Mouse (Mus musculus): ENCODE results near the gene Slc13a5. TPM values are rescaled to one million over a fixed set of nuclear protein-coding genes. Genes with fewer than 3 reads are reported as not detected.

The Slc13a5 gene
- 0.44 and 0.63 TPM in 2 replicates for polyA plus RNA-seq (2016; fragmentation: Nextera tagmentation; extraction: Ambion mirVana)

DNA sequence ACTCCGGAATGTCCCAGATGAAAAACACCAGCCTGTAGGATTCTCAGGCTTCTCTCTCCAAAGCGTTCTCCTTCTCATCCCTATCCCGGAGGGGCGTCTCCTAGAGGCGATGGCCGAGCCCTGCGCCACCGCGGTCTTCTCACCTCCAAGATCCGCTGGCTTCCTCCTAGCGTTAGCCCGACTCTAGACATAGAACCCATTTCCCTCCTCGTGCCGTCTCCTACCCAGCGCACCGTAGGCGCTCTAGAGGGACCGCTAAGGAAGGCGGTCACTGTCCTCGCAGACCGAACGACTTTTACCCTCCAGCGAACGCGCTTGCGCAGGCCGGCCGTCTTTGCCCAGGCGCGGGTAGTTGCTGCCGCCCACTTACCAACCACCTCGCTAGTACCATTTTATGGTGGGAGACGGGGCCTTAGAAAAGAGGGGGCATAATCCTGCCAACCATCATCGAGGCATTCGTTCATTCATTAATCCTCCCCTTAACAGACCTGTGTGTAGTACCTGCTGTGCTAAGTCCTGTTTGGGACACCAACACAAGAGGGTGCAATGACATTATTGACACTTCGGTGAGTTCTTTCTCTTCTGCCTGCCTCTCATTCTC lies at the start of gene Slc13a5:
Gene Slc13a5, minus strand, starts transcription at position 263 of the 601 bp plus-strand sequence.
- 2% methylated on average over 36 of the region's 36 CpGs for WGBS
- peaks cover 26% of the 10 kb centered on the region for H3K4me1 ChIP-seq (replicated peaks)
- H3K4me3 ChIP-seq, result peak within 1 kb of the TSS; percentile 55
- H3K9me3 ChIP-seq, result no peaks in the 10 kb centered on the region
- DNase-seq (ENCODE audit: low spot score), result peak; percentile 57
- H3K36me3 ChIP-seq, result no peaks in the 10 kb centered on the region
- peaks cover 59% of the 10 kb centered on the region for H3K27me3 ChIP-seq (ENCODE audit: insufficient read depth, poor library complexity, severe bottlenecking)
- H3K27ac ChIP-seq, result peak within 1 kb of the TSS; percentile 30; the same call in 1 of the 2 replicates

DNA sequence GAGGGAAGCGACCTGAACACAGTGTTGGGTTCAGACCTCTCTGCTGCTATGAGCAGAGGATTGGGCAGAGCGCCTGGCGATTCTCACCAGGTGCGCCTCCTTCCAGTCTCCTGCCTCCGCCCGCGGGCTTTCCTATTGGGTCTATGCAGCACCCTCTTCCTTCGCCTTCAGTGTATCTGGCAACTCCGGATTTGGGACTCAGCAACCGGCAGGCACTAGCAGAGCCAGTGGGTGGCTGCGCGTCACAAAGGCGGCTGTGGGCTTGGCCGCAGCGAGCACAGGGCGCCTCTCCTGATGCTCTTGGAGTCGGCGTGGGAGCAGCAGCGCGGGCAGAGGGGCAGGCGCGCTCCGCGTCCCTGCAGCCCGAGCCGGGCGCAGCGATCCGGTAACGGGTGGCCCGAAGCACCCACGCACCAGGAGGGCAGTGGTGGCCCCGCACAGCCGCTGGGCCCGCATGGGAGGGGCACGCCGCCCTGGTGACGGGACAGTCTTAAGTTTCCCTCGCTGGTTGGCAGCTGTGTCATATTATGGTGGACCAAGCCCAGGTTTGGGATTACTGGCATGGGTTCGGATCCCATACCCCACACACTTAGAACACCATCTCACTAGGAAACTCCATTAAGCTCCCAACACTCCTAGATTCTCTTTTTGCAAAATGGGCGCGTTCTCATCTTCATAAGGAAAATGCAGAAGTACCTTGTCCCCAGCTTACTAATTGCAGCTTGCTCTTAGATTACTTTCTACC lies 47.3 kb upstream of the Slc13a5 start, which contains the start of gene Fbxo39:
Gene Fbxo39, plus strand, starts transcription at position 294 of the 745 bp plus-strand sequence.
- Histone ChIP-seq H3K9me3 (no peaks in the 10 kb centered on the region), H3K27ac (peak within 1 kb of the TSS; percentile 63; the same call in 1 of the 2 replicates), H3K4me3 (peak within 1 kb of the TSS; percentile 47), H3K27me3 (ENCODE audit: insufficient read depth, poor library complexity, severe bottlenecking) (peaks cover 35% of the 10 kb centered on the region), H3K4me1 (replicated peaks) (peaks cover 8% of the 10 kb centered on the region), H3K36me3 (no peaks in the 10 kb centered on the region)
- WGBS, result 11% methylated on average over 42 of the region's 42 CpGs
- peak; percentile 7 for DNase-seq (ENCODE audit: low spot score)

- no peak for DNase-seq (ENCODE audit: low spot score)
- WGBS, result 85% methylated on average over 10 of the region's 10 CpGs
- H3K4me1 ChIP-seq (replicated peaks), result peaks cover 8% of the 10 kb centered on the region
- H3K9me3 ChIP-seq, result no peaks in the 10 kb centered on the region
- no peaks in the 10 kb centered on the region for H3K36me3 ChIP-seq
- H3K27me3 ChIP-seq (ENCODE audit: insufficient read depth, poor library complexity, severe bottlenecking), result peaks cover 35% of the 10 kb centered on the region
- no peak overlapping the region for H3K27ac ChIP-seq
- H3K4me3 ChIP-seq, result no peak overlapping the region
These were observed 44.5 kb upstream of the Slc13a5 start for GRCm38 (mm10) chr11:72311355-72312001.

DNA sequence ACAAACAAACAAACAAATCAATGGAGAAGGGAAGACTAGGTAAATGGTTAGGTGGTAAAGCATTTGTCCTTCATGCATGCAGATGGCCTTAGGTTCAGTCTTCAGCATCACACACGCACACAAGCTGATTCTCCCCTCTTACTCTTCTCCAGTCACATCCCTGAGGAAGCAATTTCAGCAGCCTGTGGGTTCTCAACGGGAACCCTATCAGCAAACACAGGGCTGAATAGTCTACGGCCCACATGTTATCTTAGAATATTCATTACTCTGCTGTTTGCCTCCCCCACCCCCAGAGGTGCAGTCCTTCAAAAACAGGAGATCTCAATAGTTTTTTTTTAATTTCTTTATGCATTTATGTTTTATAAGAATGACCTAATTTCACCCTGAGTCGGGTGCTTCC lies 43.5 kb upstream of the Slc13a5 start:
- 83% methylated on average over 4 of the region's 4 CpGs for WGBS

GRCm38 (mm10) chr11:72308982-72309381 lies 42.0 kb upstream of the Slc13a5 start:
- Histone ChIP-seq H3K27ac (no peak overlapping the region), H3K27me3 (ENCODE audit: insufficient read depth, poor library complexity, severe bottlenecking) (peaks cover 17% of the 10 kb centered on the region), H3K9me3 (no peaks in the 10 kb centered on the region), H3K4me1 (replicated peaks) (peaks cover 1% of the 10 kb centered on the region; the same call in 1 of the 2 replicates), H3K4me3 (no peak overlapping the region), H3K36me3 (no peaks in the 10 kb centered on the region)
- no peak for DNase-seq (ENCODE audit: low spot score)
- WGBS, result 78% methylated on average over 2 of the region's 2 CpGs

More for the DNA sequence above, 43.5 kb upstream of the Slc13a5 start:
- no peak for DNase-seq (ENCODE audit: low spot score)
- Histone ChIP-seq H3K36me3 (no peaks in the 10 kb centered on the region), H3K9me3 (no peaks in the 10 kb centered on the region), H3K27ac (no peak overlapping the region), H3K4me1 (replicated peaks) (peaks cover 8% of the 10 kb centered on the region), H3K4me3 (no peak overlapping the region), H3K27me3 (ENCODE audit: insufficient read depth, poor library complexity, severe bottlenecking) (peaks cover 32% of the 10 kb centered on the region)

DNA sequence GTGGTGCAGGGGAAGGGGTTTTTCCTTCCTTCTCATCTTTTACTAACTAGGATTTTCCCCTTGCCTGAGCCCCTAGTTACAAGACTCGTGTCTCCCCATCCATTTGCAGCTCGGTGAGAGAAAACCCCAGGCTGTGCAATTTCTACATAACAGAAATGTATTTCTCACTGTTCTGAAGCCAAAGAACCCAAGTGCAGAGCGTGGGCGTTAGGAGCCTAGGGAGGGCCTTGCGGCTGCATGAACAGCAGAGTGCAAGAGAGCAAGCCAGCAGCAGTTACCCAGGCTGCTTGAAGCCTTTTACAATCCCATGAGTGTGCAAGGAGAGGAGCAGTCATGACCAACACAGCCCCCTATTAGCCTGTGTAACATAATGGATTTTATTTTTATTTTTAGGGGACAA lies 40.4 kb upstream of the Slc13a5 start:
- no peak overlapping the region for H3K27ac ChIP-seq
- no peak overlapping the region for H3K4me3 ChIP-seq
- H3K36me3 ChIP-seq, result no peaks in the 10 kb centered on the region
- no peak for DNase-seq (ENCODE audit: low spot score)
- H3K27me3 ChIP-seq (ENCODE audit: insufficient read depth, poor library complexity, severe bottlenecking), result peaks cover 2% of the 10 kb centered on the region
- WGBS, result 88% methylated on average over 5 of the region's 5 CpGs
- H3K9me3 ChIP-seq, result no peaks in the 10 kb centered on the region
- H3K4me1 ChIP-seq (replicated peaks), result no peaks in the 10 kb centered on the region

- H3K4me3 ChIP-seq, result no peak overlapping the region
- peaks cover 11% of the 10 kb centered on the region for H3K4me1 ChIP-seq (replicated peaks)
- 0 out of 2 replicates have a peak overlapping the region, but pooled peaks have one; percentile 13 for H3K27ac ChIP-seq
- no peaks in the 10 kb centered on the region for H3K9me3 ChIP-seq
- H3K36me3 ChIP-seq, result no peaks in the 10 kb centered on the region
- DNase-seq (ENCODE audit: low spot score), result no peak
- 85% methylated on average over 7 of the region's 7 CpGs for WGBS
- H3K27me3 ChIP-seq (ENCODE audit: insufficient read depth, poor library complexity, severe bottlenecking), result no peaks in the 10 kb centered on the region
These were observed 35.2 kb upstream of the Slc13a5 start for GRCm38 (mm10) chr11:72302230-72302629.

DNA sequence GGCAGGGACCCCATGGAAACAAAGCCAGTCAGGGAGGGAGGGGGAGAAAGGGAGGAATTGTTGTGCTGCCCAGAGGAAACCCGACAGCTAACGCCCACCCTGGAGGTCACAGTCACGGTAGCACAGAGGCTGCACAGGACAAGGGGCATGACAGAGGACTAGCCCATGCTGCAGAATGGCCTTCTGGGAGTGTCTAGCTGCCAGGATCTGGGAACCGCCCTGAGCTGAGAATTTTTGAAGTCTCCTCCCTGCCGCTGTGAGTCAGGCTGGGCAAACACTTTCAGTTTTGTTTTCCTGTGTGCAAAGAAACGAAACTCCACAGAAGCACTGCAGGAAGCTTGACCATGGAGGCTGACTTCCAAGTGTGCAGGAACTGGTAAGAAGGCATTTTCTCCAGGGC lies 34.3 kb upstream of the Slc13a5 start, which contains the start of gene Xaf1:
Gene Xaf1, plus strand, starts transcription at position 296 of the 400 bp plus-strand sequence.
- Histone ChIP-seq H3K9me3 (no peaks in the 10 kb centered on the region), H3K36me3 (no peaks in the 10 kb centered on the region), H3K27ac (peak within 1 kb of the TSS; percentile 51), H3K27me3 (ENCODE audit: insufficient read depth, poor library complexity, severe bottlenecking) (no peaks in the 10 kb centered on the region), H3K4me3 (no peak within 1 kb of the TSS), H3K4me1 (replicated peaks) (peaks cover 11% of the 10 kb centered on the region)
- WGBS, result 27% methylated on average over 6 of the region's 6 CpGs
- DNase-seq (ENCODE audit: low spot score), result peak; percentile 15

GRCm38 (mm10) chr11:72293116-72293515 lies 26.1 kb upstream of the Slc13a5 start:
- Histone ChIP-seq H3K27ac (no peak overlapping the region), H3K36me3 (no peaks in the 10 kb centered on the region), H3K9me3 (no peaks in the 10 kb centered on the region), H3K27me3 (ENCODE audit: insufficient read depth, poor library complexity, severe bottlenecking) (no peaks in the 10 kb centered on the region), H3K4me1 (replicated peaks) (no peaks in the 10 kb centered on the region), H3K4me3 (no peak overlapping the region)
- 89% methylated on average over 2 of the region's 2 CpGs for WGBS
- DNase-seq (ENCODE audit: low spot score), result no peak

- Histone ChIP-seq H3K36me3 (no peaks in the 10 kb centered on the region), H3K9me3 (no peaks in the 10 kb centered on the region), H3K27me3 (ENCODE audit: insufficient read depth, poor library complexity, severe bottlenecking) (no peaks in the 10 kb centered on the region), H3K4me1 (replicated peaks) (no peaks in the 10 kb centered on the region), H3K27ac (no peak overlapping the region), H3K4me3 (no peak overlapping the region)
- no peak for DNase-seq (ENCODE audit: low spot score)
- WGBS, result 86% methylated on average over 3 of the region's 3 CpGs
These were observed 20.5 kb upstream of the Slc13a5 start for GRCm38 (mm10) chr11:72287543-72287942.

GRCm38 (mm10) chr11:72287126-72287525 lies 20.1 kb upstream of the Slc13a5 start:
- no peak for DNase-seq (ENCODE audit: low spot score)
- no peak overlapping the region for H3K27ac ChIP-seq
- 90% methylated on average over 2 of the region's 2 CpGs for WGBS
- H3K4me1 ChIP-seq (replicated peaks), result no peaks in the 10 kb centered on the region
- H3K27me3 ChIP-seq (ENCODE audit: insufficient read depth, poor library complexity, severe bottlenecking), result no peaks in the 10 kb centered on the region
- H3K4me3 ChIP-seq, result no peak overlapping the region
- no peaks in the 10 kb centered on the region for H3K36me3 ChIP-seq
- no peaks in the 10 kb centered on the region for H3K9me3 ChIP-seq

GRCm38 (mm10) chr11:72286651-72287050 lies 19.6 kb upstream of the Slc13a5 start:
- no peaks in the 10 kb centered on the region for H3K27me3 ChIP-seq (ENCODE audit: insufficient read depth, poor library complexity, severe bottlenecking)
- no peak for DNase-seq (ENCODE audit: low spot score)
- no peaks in the 10 kb centered on the region for H3K4me1 ChIP-seq (replicated peaks)
- no peak overlapping the region for H3K27ac ChIP-seq
- 84% methylated on average over 3 of the region's 3 CpGs for WGBS
- no peak overlapping the region for H3K4me3 ChIP-seq
- no peaks in the 10 kb centered on the region for H3K9me3 ChIP-seq
- H3K36me3 ChIP-seq, result no peaks in the 10 kb centered on the region
